Mouse (Mus musculus) neural tube, embryonic 10.5 days (tissue): ENCODE measurements at regions not wholly inside any gene's neighbourhood (a gene's known extent, or its start where the extent isn't known, plus 50 kb on each side); places are given as distances from the start of the nearest gene placed in this dataset.

Experiments used
- DNase-seq: peaks from one replicate; pipeline ENCODE4 v3.0.0-alpha.2; 2017; ENCODE audit warnings: low spot score; ENCODE audit errors: extremely low spot score

GRCm38 (mm10) chr12:112334106-112334855 is 155.0 kb upstream of the A530016L24Rik start:
- DNase-seq: no peak

- DNase-seq: no peak
Measured at GRCm38 (mm10) chr12:112335641-112336040, 153.6 kb upstream of the A530016L24Rik start.

GRCm38 (mm10) chr12:112336691-112337295 is 152.5 kb upstream of the A530016L24Rik start:
- no peak for DNase-seq

- DNase-seq: no peak
Measured at GRCm38 (mm10) chr12:112337443-112337842, 151.8 kb upstream of the A530016L24Rik start.

- DNase-seq: no peak
Measured at GRCm38 (mm10) chr12:112338976-112339375, 150.3 kb upstream of the A530016L24Rik start.

GRCm38 (mm10) chr12:112339481-112340179 is 149.6 kb upstream of the A530016L24Rik start:
- peak; percentile 39 for DNase-seq

- no peak for DNase-seq
Measured at GRCm38 (mm10) chr12:112340248-112340647, 149.0 kb upstream of the A530016L24Rik start.

GRCm38 (mm10) chr12:112341726-112342469 is 147.3 kb upstream of the A530016L24Rik start:
- DNase-seq: no peak

GRCm38 (mm10) chr12:112343064-112343463 is 146.2 kb upstream of the A530016L24Rik start:
- DNase-seq: no peak

- no peak for DNase-seq
Measured at GRCm38 (mm10) chr12:112344285-112344684, 145.0 kb upstream of the A530016L24Rik start.

GRCm38 (mm10) chr12:112345797-112346196 is 143.5 kb upstream of the A530016L24Rik start:
- DNase-seq: no peak

GRCm38 (mm10) chr12:112348116-112348515 is 141.1 kb upstream of the A530016L24Rik start:
- no peak for DNase-seq

GRCm38 (mm10) chr12:112349676-112350318 is 139.5 kb upstream of the A530016L24Rik start:
- no peak for DNase-seq

GRCm38 (mm10) chr12:112350733-112351132 is 138.5 kb upstream of the A530016L24Rik start:
- DNase-seq: no peak

GRCm38 (mm10) chr12:112363349-112363748 is 125.9 kb upstream of the A530016L24Rik start:
- DNase-seq: no peak

- no peak for DNase-seq
Measured at GRCm38 (mm10) chr12:112367221-112367620, 122.0 kb upstream of the A530016L24Rik start.

GRCm38 (mm10) chr12:112368112-112368511 is 121.1 kb upstream of the A530016L24Rik start:
- no peak for DNase-seq

GRCm38 (mm10) chr12:112369581-112370371 is 119.5 kb upstream of the A530016L24Rik start:
- DNase-seq: no peak

GRCm38 (mm10) chr12:112372234-112373050 is 116.8 kb upstream of the A530016L24Rik start:
- no peak for DNase-seq
